Mouse (Mus musculus) urinary bladder, postnatal 25 days (tissue): Measurements from ENCODE around the gene Olfr1535.

Experiments used
- DNase-seq: peaks from one replicate; pipeline ENCODE4 v3.0.0; 2022; ENCODE audit warnings: low spot score

Gene Olfr1535

GRCm38 (mm10) chr13:21559793-21560192 lies at the start of gene Olfr1535:
Gene Olfr1535, minus strand, starts transcription at chr13:21559893.
- no peak for DNase-seq

- DNase-seq, result no peak
Measured at GRCm38 (mm10) chr13:21591618-21592017, 31.9 kb upstream of the Olfr1535 start.

DNA sequence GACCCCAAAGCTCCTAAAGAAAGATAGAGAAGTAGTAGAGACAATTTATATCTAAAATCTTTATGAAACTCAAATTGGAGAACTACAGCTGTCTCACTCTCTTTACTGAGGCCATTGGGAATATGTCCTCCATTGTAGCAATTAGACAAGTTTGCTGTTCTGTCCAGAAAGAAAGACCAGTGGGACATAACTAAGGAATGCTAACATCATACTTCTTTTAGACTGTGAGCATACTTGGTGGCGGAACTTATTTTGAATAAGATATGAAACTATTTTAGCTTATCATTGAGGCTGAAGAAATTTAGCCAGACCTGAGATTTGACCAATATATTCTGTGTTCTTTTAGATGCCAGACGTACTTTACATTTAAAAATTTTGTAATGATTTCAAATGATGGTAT lies 22.0 kb upstream of the Olfr1535 start, which contains the start of gene Olfr1364:
Gene Olfr1364, minus strand, starts transcription at position 101 of the 400 bp plus-strand sequence.
- no peak for DNase-seq

- no peak for DNase-seq
Measured at GRCm38 (mm10) chr13:21550416-21551110, 9.1 kb downstream of the Olfr1535 start.

GRCm38 (mm10) chr13:21549487-21549886 lies 10.2 kb downstream of the Olfr1535 start:
- no peak for DNase-seq

GRCm38 (mm10) chr13:21542708-21543107 lies 17.0 kb downstream of the Olfr1535 start, which contains the start of gene Olfr1366:
Gene Olfr1366, minus strand, starts transcription at chr13:21542808.
- no peak for DNase-seq

- DNase-seq, result peak; percentile 82
Measured at GRCm38 (mm10) chr13:21530781-21531201, 28.9 kb downstream of the Olfr1535 start, which contains the start of gene Zkscan8. Gene Zkscan8, minus strand, starts transcription at chr13:21531120.

GRCm38 (mm10) chr13:21530136-21530535 lies 29.6 kb downstream of the Olfr1535 start:
- DNase-seq, result no peak

DNA sequence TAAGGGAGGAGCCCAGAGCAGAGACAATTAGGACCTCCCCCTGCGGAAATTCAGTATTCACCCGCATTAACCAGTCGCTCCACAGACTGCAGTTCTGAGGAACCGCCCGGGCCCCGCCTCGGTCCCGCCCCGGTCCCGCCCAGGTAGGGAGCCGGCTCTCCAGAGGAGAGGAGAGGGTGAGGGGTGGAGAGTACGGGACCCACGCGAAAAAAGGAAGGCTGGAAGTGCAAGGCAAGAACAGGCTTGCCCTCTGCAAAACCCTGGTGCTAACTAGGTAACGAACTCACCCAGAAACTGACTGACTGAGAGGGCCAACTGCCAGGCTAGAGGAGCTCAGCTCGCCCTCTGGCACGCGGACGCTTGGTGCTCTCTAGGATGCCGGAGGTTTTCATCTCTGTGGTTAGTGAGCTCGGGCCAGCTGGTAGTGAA lies 53.5 kb downstream of the Olfr1535 start:
- peak; percentile 63 for DNase-seq
